Mouse (Mus musculus) ES-E14 (cell line): ENCODE data around the gene Rbm4b. TPM values are rescaled to one million over a fixed set of nuclear protein-coding genes. Genes with fewer than 3 reads are reported as not detected.

Experiments used
- DNase-seq: peaks from one replicate; pipeline ENCODE4 v3.0.0-alpha.2; 2013; ENCODE audit warnings: low read depth, low spot score
- H3K27ac ChIP-seq: 2 replicates; pipeline ENCODE4 v1.5.1; 2012; ENCODE audit warnings: low read depth, mild to moderate bottlenecking, low read length, moderate library complexity, mixed read lengths; ENCODE audit not compliant: poor library complexity, insufficient read depth, severe bottlenecking
- H3K36me3 ChIP-seq: 2 replicates; pipeline ENCODE4 v1.6.1; 2012; ENCODE audit warnings: mild to moderate bottlenecking, low read length, moderate library complexity, mixed read lengths; ENCODE audit not compliant: control insufficient read depth, poor library complexity, insufficient read depth, severe bottlenecking
- H3K4me1 ChIP-seq, 2 experiments: fragments of 150-350 bp in 1 of 2; sonication (generic) in 1 of 2; 2 replicates each; pipeline ENCODE4 v1.6.1; 2012; ENCODE audit warnings: low read length in 2 of 2, mild to moderate bottlenecking in 1 of 2, mixed read lengths in 1 of 2; ENCODE audit not compliant: control insufficient read depth in 2 of 2, insufficient read depth in 2 of 2, poor library complexity in 1 of 2
- H3K4me3 ChIP-seq, 2 experiments: fragments of 150-350 bp in 1 of 2; sonication (generic) in 1 of 2; 2 replicates each; pipeline ENCODE4 v1.5.1; 2012; ENCODE audit warnings: low read length in 2 of 2, low read depth in 1 of 2, mild to moderate bottlenecking in 1 of 2, mixed read lengths in 1 of 2; ENCODE audit not compliant: insufficient read depth in 1 of 2, poor library complexity in 1 of 2, severe bottlenecking in 1 of 2
- H3K9ac ChIP-seq: 2 replicates; pipeline ENCODE4 v1.6.1; 2012; ENCODE audit warnings: low read depth, mild to moderate bottlenecking, low read length, mixed read lengths; ENCODE audit not compliant: poor library complexity, insufficient read depth, severe bottlenecking
- H3K9me3 ChIP-seq: fragments of 150-350 bp; sonication (generic); 2 replicates; pipeline ENCODE4 v1.6.1; 2012; ENCODE audit warnings: low read depth, mild to moderate bottlenecking, low read length; ENCODE audit not compliant: control insufficient read depth, insufficient read depth
- CHD2 ChIP-seq: IDR thresholded peaks from 2 replicates; pipeline ENCODE4 v1.6.1; 2014; ENCODE audit warnings: mild to moderate bottlenecking, low read depth, low read length, inconsistent platforms
- HCFC1 ChIP-seq: IDR thresholded peaks from 2 replicates; pipeline ENCODE4 v1.6.1; 2012; ENCODE audit warnings: low read length, inconsistent platforms, borderline replicate concordance; ENCODE audit not compliant: insufficient read depth
- MAFK ChIP-seq: IDR thresholded peaks from 2 replicates; pipeline ENCODE4 v1.6.1; 2014; ENCODE audit warnings: mild to moderate bottlenecking, low read depth, low read length, inconsistent platforms; ENCODE audit not compliant: insufficient read depth
- ZC3H11A ChIP-seq: IDR thresholded peaks from 2 replicates; pipeline ENCODE4 v1.6.1; 2012; ENCODE audit warnings: low read depth, mild to moderate bottlenecking, inconsistent platforms, low read length, borderline replicate concordance
- ZNF384 ChIP-seq: IDR thresholded peaks from 2 replicates; pipeline ENCODE4 v1.6.1; 2012; ENCODE audit warnings: low read depth, low read length, inconsistent platforms
- in situ Hi-C, 2 experiments: fragments of 600-800 bp; cut with MboI; formaldehyde crosslinking; loops; one replicate each; pipeline ENCODE4 v1.15.1; 2025; ENCODE audit warnings: low sequenced_read_pairs in 2 of 2, inconsistent platforms in 1 of 2; ENCODE audit not compliant: unreplicated experiment in 2 of 2
- total RNA-seq: library from RNA; depleted of rRNA; stranded (reverse); fragments of 300-350 nt; gene quantifications from 2 replicates; pipeline ENCODE4 v1.2.3, GENCODE M21; 2012

Gene Rbm4b
- total RNA-seq, 1 experiment = 11.1 TPM

DNA sequence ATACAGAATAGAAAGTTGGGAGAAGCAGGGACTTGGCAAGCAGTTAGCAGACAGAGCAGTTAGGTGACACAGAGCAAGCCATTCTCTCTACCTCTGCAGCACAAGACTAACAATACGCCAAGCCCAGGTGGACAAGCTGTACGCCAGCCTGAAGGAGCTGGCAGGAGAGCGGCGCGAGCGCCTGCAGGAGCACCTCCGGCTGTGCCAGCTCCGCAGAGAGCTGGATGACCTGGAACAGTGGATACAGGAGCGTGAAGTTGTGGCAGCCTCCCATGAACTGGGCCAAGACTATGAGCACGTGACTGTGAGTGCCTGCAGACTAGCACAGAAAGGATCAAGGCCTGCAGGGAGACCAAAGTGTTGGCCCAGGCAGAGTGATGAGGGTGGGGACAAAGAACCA lies 10.6 kb upstream of the Rbm4b start:
- in situ Hi-C loops = loop anchor here in 1 of 2 experiments (25.0 kb wide), 1 partner anchor 108 kb away; the partner anchor contains the start of gene Rce1
- no peak overlapping the region for H3K9ac ChIP-seq

DNA sequence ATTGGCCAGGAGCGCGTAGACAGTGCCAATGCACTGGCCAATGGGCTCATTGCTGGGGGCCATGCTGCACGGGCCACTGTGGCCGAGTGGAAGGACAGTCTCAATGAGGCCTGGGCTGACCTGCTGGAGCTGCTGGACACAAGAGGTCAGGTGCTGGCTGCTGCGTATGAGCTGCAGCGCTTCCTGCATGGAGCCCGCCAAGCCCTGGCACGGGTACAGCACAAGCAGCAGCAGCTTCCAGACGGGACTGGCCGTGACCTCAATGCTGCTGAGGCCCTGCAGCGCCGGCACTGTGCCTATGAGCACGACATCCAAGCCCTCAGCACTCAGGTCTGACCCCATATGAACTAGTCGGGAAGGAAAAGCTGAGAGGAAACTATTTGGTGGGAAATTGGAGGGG lies 9.7 kb upstream of the Rbm4b start:
- Histone ChIP-seq H3K27ac (no peak overlapping the region; the same call in 1 of the 2 replicates), H3K9me3 (no peaks in the 10 kb centered on the region), H3K9ac (no peak overlapping the region), H3K4me1 (no peaks in the 10 kb centered on the region), H3K36me3 (peaks cover 10% of the 10 kb centered on the region; the same call in 1 of the 2 replicates), H3K4me3 (no peak overlapping the region)
- TF ChIP-seq MAFK = no peak
- TF ChIP-seq ZC3H11A = no peak
- no peak for TF ChIP-seq CHD2
- no peak for TF ChIP-seq HCFC1
- TF ChIP-seq ZNF384 = no peak
- DNase-seq = no peak
- in situ Hi-C loops = loop anchor here in 1 of 2 experiments (25.0 kb wide), 1 partner anchor 109 kb away; the partner anchor contains the start of gene Rce1

More for the DNA sequence above, 10.6 kb upstream of the Rbm4b start:
- no peaks in the 10 kb centered on the region for H3K9me3 ChIP-seq
- no peak overlapping the region for H3K27ac ChIP-seq
- H3K4me1 ChIP-seq = no peaks in the 10 kb centered on the region
- no peak for DNase-seq
- no peak overlapping the region for H3K4me3 ChIP-seq
- H3K36me3 ChIP-seq = peaks cover 9% of the 10 kb centered on the region; the same call in 1 of the 2 replicates
- no peak for TF ChIP-seq ZNF384
- no peak for TF ChIP-seq MAFK
- TF ChIP-seq ZC3H11A = no peak
- TF ChIP-seq HCFC1 = no peak
- TF ChIP-seq CHD2 = no peak

DNA sequence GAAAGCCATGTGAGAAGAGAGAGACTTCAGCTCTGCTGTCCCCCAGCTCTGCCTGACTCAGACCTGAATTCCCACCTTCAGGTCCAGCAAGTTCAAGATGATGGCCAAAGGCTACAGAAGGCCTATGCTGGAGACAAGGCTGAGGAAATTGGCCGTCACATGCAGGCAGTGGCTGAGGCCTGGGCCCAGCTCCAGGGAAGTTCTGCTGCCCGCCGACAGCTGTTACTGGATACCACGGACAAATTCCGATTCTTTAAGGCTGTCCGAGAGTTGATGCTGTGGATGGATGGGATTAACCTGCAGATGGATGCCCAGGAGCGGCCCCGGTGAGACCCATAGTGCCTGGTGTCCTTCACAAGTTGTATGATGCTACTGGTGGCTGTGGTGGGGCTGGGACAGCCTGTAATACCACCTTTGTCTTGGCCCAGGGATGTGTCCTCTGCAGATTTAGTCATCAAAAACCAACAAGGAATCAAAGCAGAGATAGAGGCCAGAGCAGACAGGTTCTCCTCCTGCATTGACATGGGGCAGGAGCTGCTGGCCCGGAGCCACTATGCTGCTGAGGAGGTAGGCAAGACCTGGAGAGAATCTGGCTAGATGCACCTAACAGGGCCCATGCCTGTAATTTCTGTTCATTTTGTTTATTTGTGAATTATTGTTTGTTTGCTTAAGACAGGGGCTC lies 8.5 kb upstream of the Rbm4b start:
- Histone ChIP-seq H3K4me3 (no peak overlapping the region), H3K27ac (no peak overlapping the region), H3K36me3 (peaks cover 15% of the 10 kb centered on the region; the same call in 1 of the 2 replicates), H3K9me3 (no peaks in the 10 kb centered on the region), H3K4me1 (no peaks in the 10 kb centered on the region; a peak in 1 of 4 replicates), H3K9ac (no peak overlapping the region)
- TF ChIP-seq ZC3H11A = no peak
- no peak for TF ChIP-seq MAFK
- no peak for TF ChIP-seq CHD2
- no peak for TF ChIP-seq ZNF384
- no peak for TF ChIP-seq HCFC1
- DNase-seq = no peak
- in situ Hi-C loops = loop anchor here in 1 of 2 experiments (25.0 kb wide), 1 partner anchor 110 kb away; the partner anchor contains the start of gene Rce1

DNA sequence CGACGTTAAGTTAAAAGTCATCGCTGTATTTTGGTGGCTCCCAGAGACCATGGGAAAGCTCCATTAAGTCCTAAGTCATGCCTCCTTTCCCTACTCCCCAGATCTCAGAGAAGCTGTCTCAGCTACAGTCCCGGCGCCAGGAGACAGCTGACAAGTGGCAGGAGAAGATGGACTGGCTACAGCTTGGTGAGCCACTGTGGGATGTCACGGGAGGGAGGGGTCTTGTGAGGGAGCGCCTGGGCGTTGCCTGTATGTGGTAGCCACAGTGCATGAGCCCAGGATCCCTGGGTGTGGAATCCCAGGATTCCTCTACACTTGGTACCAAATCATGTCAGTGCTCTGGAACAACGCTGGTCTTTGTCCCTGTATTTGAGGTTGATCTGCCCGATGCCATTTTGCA lies 7.8 kb upstream of the Rbm4b start:
- in situ Hi-C loops = loop anchor here in 1 of 2 experiments (25.0 kb wide), 1 partner anchor 111 kb away; the partner anchor contains the start of gene Rce1
- Histone ChIP-seq H3K9ac (no peak overlapping the region), H3K36me3 (peaks cover 15% of the 10 kb centered on the region; the same call in 1 of the 2 replicates), H3K4me1 (no peaks in the 10 kb centered on the region; a peak in 1 of 4 replicates), H3K4me3 (no peak overlapping the region), H3K27ac (no peak overlapping the region), H3K9me3 (no peaks in the 10 kb centered on the region)
- TF ChIP-seq MAFK = no peak
- DNase-seq = no peak
